Mouse (Mus musculus): ENCODE results near the gene Dync2li1. TPM values are rescaled to one million over a fixed set of nuclear protein-coding genes. Genes with fewer than 3 reads are reported as not detected.
A peak's percentile ranks its signal among the peaks of the same experiment; 100 is the strongest.

Dync2li1 gene
- polyA plus RNA-seq, 1 experiment from 2014 or later: 27.8 TPM

DNA sequence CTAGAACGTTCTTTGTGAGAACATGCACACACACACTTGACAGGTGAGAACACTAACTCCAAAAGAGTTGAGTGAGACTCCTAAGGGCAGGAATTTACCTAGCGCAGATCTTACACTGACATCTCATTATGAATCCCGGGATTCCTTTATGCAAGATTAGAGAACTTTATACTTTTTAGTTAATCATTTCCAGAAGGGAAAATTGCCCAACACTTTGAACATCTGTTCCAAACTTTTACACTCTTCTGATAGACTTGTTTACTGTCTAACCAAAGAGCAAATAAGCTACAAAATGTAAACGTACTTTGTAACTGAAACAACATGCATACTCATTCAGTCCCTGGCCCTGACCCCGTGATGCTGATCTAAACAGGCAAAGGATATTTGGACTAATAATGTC, 63.0 kb downstream of the Dync2li1 start:
- H3K9ac ChIP-seq: no peak overlapping the region

DNA sequence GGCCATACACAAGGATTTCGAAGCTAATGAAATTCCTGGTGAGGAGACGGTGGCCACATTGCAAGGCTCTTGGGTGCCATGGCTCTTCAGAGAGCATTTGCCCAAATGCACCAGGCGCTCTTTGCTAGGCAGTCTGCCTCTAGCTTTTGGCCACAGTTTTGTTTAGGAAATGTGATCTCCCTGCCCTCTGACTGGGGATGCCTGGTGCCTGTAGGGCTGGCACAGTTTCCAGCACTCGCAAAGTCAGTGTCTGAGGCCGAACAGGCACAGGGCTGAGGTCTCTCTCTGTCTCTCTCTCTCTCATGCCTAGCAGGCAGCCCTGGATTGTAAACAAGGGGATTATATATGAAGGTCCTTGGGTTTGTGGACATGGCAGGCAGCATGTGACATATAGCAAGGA, 63.8 kb downstream of the Dync2li1 start:
- Histone ChIP-seq H3K9ac (no peak overlapping the region), H3K9me3 (no peaks in the 10 kb centered on the region), H3K4me3 (replicated peaks) (no peak overlapping the region), H3K4me2 (no peak overlapping the region), H3K27ac (no peak overlapping the region; the same call in 1 of the 2 replicates), H3K27me3 (replicated peaks) (no peaks in the 10 kb centered on the region), H3K36me3 (no peaks in the 10 kb centered on the region), H3K4me1 (no peaks in the 10 kb centered on the region)
- WGBS: 57% methylated on average over 5 of the region's 5 CpGs
- ATAC-seq (ENCODE audit: insufficient read depth, low FRiP score, low read depth): no peak

More for the DNA sequence above, 63.0 kb downstream of the Dync2li1 start:
- H3K4me2 ChIP-seq: no peak overlapping the region
- H3K9me3 ChIP-seq: no peaks in the 10 kb centered on the region
- no peaks in the 10 kb centered on the region for H3K27me3 ChIP-seq (replicated peaks)
- ATAC-seq (ENCODE audit: insufficient read depth, low FRiP score, low read depth): no peak
- no peak overlapping the region for H3K4me3 ChIP-seq (replicated peaks)
- H3K4me1 ChIP-seq: no peaks in the 10 kb centered on the region
- 54% methylated on average over 5 of the region's 5 CpGs for WGBS
- no peaks in the 10 kb centered on the region for H3K36me3 ChIP-seq
- H3K27ac ChIP-seq: no peak overlapping the region

DNA sequence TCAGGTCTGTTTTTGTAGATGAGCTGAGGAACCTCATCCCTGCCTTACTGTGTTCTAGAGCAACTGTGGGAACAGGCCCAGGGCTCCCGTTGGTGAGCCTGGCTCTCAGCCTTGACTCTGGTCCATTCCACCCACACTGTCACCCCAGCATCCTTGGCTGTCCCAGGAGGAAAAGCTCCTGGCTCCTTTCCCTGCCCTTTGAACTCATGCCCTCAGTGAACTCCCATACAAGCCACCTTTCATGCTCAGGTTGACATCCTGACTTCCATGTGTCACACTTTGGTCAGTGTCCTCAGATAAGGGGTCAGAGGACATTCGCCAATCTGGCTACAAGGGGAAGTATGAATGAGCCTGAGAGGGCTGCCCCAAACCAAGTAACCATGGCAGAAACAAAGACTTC, 67.4 kb downstream of the Dync2li1 start:
- Histone ChIP-seq H3K27me3 (replicated peaks) (no peaks in the 10 kb centered on the region), H3K4me2 (no peak overlapping the region), H3K4me3 (replicated peaks) (no peak overlapping the region), H3K9me3 (no peaks in the 10 kb centered on the region), H3K36me3 (no peaks in the 10 kb centered on the region), H3K4me1 (no peaks in the 10 kb centered on the region), H3K9ac (no peak overlapping the region), H3K27ac (no peak overlapping the region)
- WGBS: 79% methylated on average over 2 of the region's 2 CpGs
- no peak for ATAC-seq (ENCODE audit: insufficient read depth, low FRiP score, low read depth)

DNA sequence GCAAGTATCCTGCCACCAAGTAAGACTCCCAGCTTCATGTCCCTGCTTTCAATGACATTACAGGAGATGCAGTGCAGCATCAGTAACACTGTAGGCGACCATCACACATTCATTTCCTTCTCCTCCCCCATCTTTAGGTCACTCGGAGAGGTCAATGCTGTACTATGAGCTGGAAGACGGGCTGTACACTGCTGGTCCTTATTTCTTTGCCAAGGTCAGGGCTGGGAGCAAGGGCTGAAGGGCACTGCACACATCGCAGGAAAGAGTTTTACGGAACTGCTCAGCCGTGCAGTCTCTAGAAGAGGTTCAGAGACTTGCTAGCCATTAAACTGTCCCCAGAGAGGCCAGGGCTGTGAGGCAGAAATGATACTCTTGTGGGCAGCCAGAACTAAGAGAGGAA, 70.2 kb downstream of the Dync2li1 start:
- H3K9me3 ChIP-seq: no peaks in the 10 kb centered on the region
- no peak overlapping the region for H3K9ac ChIP-seq
- WGBS: 71% methylated on average over 6 of the region's 6 CpGs
- H3K36me3 ChIP-seq: no peaks in the 10 kb centered on the region
- H3K4me1 ChIP-seq: no peaks in the 10 kb centered on the region
- no peak for ATAC-seq (ENCODE audit: insufficient read depth, low FRiP score, low read depth)
- no peak overlapping the region for H3K27ac ChIP-seq
- H3K4me3 ChIP-seq (replicated peaks): no peak overlapping the region
- H3K27me3 ChIP-seq (replicated peaks): no peaks in the 10 kb centered on the region
- H3K4me2 ChIP-seq: no peak overlapping the region

DNA sequence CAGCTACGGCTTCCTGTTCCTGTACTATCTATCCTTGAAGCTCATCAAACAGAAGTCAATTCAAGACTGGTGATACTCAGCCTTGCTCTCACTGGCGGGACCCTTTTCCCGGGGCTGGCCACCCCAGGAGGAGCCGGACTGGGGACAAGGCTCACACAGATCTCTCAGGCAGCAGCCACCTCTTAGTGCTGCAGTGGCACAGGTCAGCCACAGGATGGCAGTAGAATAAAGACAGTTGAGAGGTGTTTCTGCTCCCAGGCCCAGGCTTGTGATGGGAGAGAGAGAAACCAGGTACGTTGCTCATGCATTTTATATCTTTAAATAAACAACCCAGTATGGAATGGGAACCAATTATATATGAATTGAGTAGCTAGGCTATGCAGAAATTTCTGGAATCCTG, 72.4 kb downstream of the Dync2li1 start:
- Histone ChIP-seq H3K4me2 (no peak overlapping the region), H3K4me3 (replicated peaks) (no peak overlapping the region), H3K36me3 (no peaks in the 10 kb centered on the region), H3K27ac (no peak overlapping the region), H3K9me3 (no peaks in the 10 kb centered on the region), H3K4me1 (no peaks in the 10 kb centered on the region), H3K9ac (no peak overlapping the region), H3K27me3 (replicated peaks) (no peaks in the 10 kb centered on the region)
- 19% methylated on average over 5 of the region's 5 CpGs for WGBS
- peak; percentile 65; the same call in 1 of the 2 replicates for ATAC-seq (ENCODE audit: insufficient read depth, low FRiP score, low read depth)

Other genes starting within 250 kb of the Dync2li1 start
- 7.8 TPM in 2 replicates for gene Thada, start 160.3 kb upstream of the Dync2li1 start, polyA plus RNA-seq (2015; fragmentation: Nextera tagmentation; extraction: Ambion mirVana)
- gene Plekhh2, start 114.6 kb upstream of the Dync2li1 start, polyA plus RNA-seq (2015; fragmentation: Nextera tagmentation; extraction: Ambion mirVana): 7.8 and 10.1 TPM in 2 replicates
- 0.14 and 0.15 TPM in 2 replicates for gene Abcg8, start 49.8 kb downstream of the Dync2li1 start, polyA plus RNA-seq (2015; fragmentation: Nextera tagmentation; extraction: Ambion mirVana)
- gene Abcg5, start 56.5 kb downstream of the Dync2li1 start, polyA plus RNA-seq (2015; fragmentation: Nextera tagmentation; extraction: Ambion mirVana): 0.90 and 1.4 TPM in 2 replicates
- 44.2 and 50.6 TPM in 2 replicates for gene Lrpprc, start 164.3 kb downstream of the Dync2li1 start, polyA plus RNA-seq (2015; fragmentation: Nextera tagmentation; extraction: Ambion mirVana)

Measured in stomach, embryonic 15.5 days (tissue).